Mouse (Mus musculus): ENCODE data around the gene Piwil1.
A peak's percentile ranks its signal among the peaks of the same experiment; 100 is the strongest.

GRCm38 (mm10) chr5:128776386-128776785 lies 74.1 kb downstream of the Piwil1 start:
- TF ChIP-seq CTCF (IDR thresholded peaks at IDR 0.05; ENCODE audit: control insufficient read depth, insufficient read depth, insufficient replicate concordance, low read depth, low read length) (peak; percentile 61; the same call in 1 of the 2 replicates), POLR2A (IDR thresholded peaks at IDR 0.05; ENCODE audit: control insufficient read depth, low read depth, low read length) (no peak)
